Mouse (Mus musculus) stomach, embryonic 15.5 days (tissue): ENCODE data around the gene Vamp8. TPM values are rescaled to one million over a fixed set of nuclear protein-coding genes. Genes with fewer than 3 reads are reported as not detected.

ENCODE experiments used
- ATAC-seq: fragments of 200-750 bp; cut with Nextera tagmentation; 2 replicates; pipeline ENCODE4 v1.8.0; 2017; ENCODE audit warnings: low read depth, moderate number of reproducible peaks, moderate TSS enrichment; ENCODE audit not compliant: insufficient read depth, low FRiP score
- H3K27ac ChIP-seq: fragments of 300-500 bp; sonication (generic); 2 replicates; pipeline ENCODE4 v1.5.1; 2015; ENCODE audit warnings: mild to moderate bottlenecking, inconsistent platforms
- H3K27me3 ChIP-seq: fragments of 300-500 bp; sonication (generic); replicated peaks from 2 replicates; pipeline ENCODE4 v1.6.1; 2015; ENCODE audit warnings: inconsistent platforms
- H3K36me3 ChIP-seq: fragments of 300-500 bp; sonication (generic); 2 replicates; pipeline ENCODE4 v1.6.1; 2015; ENCODE audit warnings: inconsistent platforms
- H3K4me1 ChIP-seq: fragments of 300-500 bp; sonication (generic); 2 replicates; pipeline ENCODE4 v1.6.1; 2015; ENCODE audit warnings: inconsistent platforms
- H3K4me2 ChIP-seq: fragments of 300-500 bp; sonication (generic); 2 replicates; pipeline ENCODE4 v1.6.1; 2015; ENCODE audit warnings: mild to moderate bottlenecking, inconsistent platforms
- H3K4me3 ChIP-seq: fragments of 300-500 bp; sonication (generic); replicated peaks from 2 replicates; pipeline ENCODE4 v1.5.1; 2015; ENCODE audit warnings: inconsistent platforms
- H3K9ac ChIP-seq: fragments of 300-500 bp; sonication (generic); 2 replicates; pipeline ENCODE4 v1.6.1; 2015; ENCODE audit warnings: inconsistent platforms
- H3K9me3 ChIP-seq: fragments of 300-500 bp; sonication (generic); 2 replicates; pipeline ENCODE4 v1.6.1; 2016; ENCODE audit warnings: inconsistent platforms
- WGBS: fragments of 180-500 bp; shearing (Covaris S2); methylation state at CpG from one replicate; pipeline ENCODE4 v1.1.7; 2015; 5-methylcytosine and 5-hydroxymethylcytosine counted together
- polyA plus RNA-seq: library from polyadenylated mRNA; unstranded; fragments of >200 nt; fragmentation: Nextera tagmentation; extraction: Ambion mirVana; gene quantifications from 2 replicates; pipeline ENCODE4 v1.2.1, GENCODE M21; 2015

The Vamp8 gene
- polyA plus RNA-seq: 215 and 219 TPM in 2 replicates

DNA sequence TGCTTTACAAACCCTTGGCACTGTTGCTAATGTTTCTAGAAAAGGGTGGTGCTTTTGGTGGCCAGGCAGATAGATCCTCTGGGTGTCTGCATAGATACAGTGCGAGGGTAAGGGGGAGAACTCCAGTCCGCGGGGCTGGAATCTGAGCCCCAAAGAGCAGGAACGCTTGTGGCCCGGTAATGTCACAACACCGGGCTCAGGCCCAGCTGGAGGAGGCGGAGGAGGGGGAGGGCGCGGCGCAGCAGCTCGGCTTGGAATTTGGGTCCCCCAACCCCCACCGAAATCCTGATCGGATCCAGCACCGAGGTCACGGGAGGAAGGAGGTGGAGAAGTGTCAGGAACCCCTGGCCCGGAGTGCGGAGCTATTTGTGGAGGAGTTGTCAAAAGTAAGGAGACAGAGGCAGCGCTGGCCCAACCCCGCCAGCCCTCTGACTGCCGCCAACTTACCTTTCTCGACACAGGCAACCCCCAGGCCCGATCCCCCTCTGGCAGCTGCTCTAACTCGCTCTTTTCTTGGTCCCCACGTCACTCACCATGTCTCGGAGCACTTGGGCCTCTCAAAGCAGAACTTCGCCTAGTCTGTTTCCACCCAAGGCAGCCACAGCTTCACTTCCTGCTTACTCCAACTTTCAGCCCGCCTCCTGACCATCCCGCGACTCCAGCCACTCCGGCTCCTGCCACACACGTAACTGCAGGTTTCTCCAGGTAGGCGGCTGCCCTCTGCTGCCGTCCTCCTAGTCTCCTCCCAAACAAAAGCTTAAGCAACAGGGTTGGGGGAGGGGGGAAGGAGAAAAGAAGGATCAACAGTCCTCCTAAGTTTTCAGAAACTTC lies at the start of gene Vamp8:
Gene Vamp8 (minus strand): TSS at position 763 of the 831 bp plus-strand sequence.
- peak; percentile 78 for ATAC-seq
- Histone ChIP-seq H3K9me3 (no peaks in the 10 kb centered on the region), H3K27me3 (no peaks in the 10 kb centered on the region), H3K4me1 (peaks cover 23% of the 10 kb centered on the region), H3K9ac (peak within 1 kb of the TSS; percentile 58), H3K36me3 (peaks cover 19% of the 10 kb centered on the region), H3K27ac (peak within 1 kb of the TSS; percentile 98), H3K4me3 (peak within 1 kb of the TSS; percentile 65), H3K4me2 (peak within 1 kb of the TSS; percentile 70)
- under 1% methylated on average over 33 of the region's 33 CpGs for WGBS

DNA sequence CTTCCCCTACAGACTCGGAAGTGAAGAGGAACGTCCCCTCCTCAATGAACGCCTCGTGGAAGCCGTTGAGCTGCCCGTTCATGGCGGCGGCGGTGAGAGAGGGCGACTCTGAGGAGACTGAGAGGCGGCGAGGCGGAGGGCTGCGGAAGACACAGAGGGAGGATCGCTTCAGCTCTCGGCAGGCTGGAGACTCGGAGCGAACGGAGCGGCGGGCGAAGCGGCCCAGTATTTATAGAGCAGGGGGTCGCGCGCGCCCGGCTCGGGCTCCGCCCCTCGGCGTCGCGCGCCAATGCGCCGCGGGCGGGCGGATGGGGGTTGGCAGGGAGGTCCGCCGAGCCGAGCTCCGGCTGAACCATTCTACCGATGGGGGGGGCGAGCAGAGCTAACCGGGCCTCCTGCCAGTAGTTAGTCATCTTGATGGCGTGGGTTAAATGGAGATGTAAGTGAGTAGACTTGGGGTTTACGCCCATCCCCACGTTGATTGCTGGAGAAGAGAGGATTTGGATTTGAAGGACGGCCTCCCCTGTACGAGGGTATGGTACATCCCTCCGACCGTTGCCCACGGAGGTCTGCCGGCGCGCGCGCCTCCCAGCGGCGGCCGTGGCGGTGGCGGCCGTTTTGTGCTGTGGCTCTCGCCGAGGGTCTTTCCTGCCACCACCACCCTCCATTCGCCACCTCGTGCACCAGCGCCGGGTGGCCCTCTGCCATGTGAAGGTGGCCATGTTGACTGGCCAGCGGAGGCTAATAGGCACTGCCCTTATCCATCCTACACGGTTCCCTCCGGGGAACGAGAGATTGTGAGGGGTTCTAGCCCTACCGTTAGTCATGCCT lies 49.1 kb upstream of the Vamp8 start, which contains the start of gene Mat2a:
Gene Mat2a (minus strand): TSS at position 204 of the 831 bp plus-strand sequence.
- no peaks in the 10 kb centered on the region for H3K27me3 ChIP-seq
- H3K9me3 ChIP-seq: no peaks in the 10 kb centered on the region
- H3K36me3 ChIP-seq: peaks cover 20% of the 10 kb centered on the region
- H3K9ac ChIP-seq: peak within 1 kb of the TSS; percentile 100
- WGBS: under 1% methylated on average over 76 of the region's 77 CpGs
- peak within 1 kb of the TSS; percentile 83 for H3K4me2 ChIP-seq
- H3K27ac ChIP-seq: peak within 1 kb of the TSS; percentile 100
- peak; percentile 89 for ATAC-seq
- H3K4me1 ChIP-seq: peaks cover 15% of the 10 kb centered on the region
- peak within 1 kb of the TSS; percentile 99 for H3K4me3 ChIP-seq

DNA sequence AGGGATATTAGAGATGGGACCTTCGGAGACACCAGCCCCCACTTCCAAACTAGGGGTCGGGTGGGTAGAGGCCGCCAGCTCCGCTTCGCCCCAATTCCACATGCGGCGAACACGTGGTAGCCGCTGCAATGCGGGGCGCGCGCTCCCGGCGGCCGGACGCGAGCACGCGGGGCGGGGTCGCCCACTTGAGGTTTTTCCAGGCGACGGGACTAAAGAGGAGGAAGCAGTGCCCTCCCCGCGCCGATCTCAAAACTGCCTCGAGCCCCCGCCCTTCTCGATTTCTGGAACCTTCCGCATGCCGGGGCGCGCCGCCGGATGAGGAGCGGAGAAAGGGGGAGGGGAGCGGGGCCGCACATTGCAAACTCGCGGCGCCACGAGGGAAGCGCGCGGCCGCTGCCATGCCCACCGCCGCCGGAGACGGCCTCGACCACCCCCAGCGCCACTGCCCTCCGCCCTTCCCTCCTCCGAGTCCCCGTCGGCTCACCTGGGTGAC lies 48.4 kb upstream of the Vamp8 start:
- Histone ChIP-seq H3K36me3 (peaks cover 24% of the 10 kb centered on the region), H3K4me3 (peak overlapping the region; percentile 99), H3K27ac (peak overlapping the region; percentile 100), H3K4me2 (peak overlapping the region; percentile 71), H3K27me3 (no peaks in the 10 kb centered on the region), H3K9me3 (no peaks in the 10 kb centered on the region), H3K9ac (peak overlapping the region; percentile 100), H3K4me1 (peaks cover 15% of the 10 kb centered on the region)
- peak; percentile 59 for ATAC-seq
- under 1% methylated on average over 40 of the region's 57 CpGs for WGBS

DNA sequence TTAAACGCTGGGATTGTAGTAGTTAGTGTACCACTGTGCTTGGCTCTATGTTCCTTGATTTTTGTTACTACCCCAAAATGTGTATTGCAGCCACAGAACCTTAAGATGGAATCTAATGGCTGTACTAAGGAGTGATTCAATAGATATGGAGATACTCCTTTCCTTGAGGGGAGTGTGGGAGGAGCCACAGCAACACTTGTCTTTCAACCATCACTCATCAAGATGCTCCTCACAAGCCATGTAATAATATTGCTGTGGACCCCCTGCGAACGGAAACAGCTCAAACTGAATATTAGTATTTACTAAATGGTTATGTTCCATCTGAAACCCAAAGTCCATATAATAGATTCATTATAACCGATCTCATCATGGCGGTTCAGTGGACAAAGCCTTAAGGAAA lies 47.7 kb upstream of the Vamp8 start:
- 2% methylated on average over 5 of the region's 5 CpGs for WGBS
- H3K9me3 ChIP-seq: no peaks in the 10 kb centered on the region
- peaks cover 30% of the 10 kb centered on the region for H3K36me3 ChIP-seq

DNA sequence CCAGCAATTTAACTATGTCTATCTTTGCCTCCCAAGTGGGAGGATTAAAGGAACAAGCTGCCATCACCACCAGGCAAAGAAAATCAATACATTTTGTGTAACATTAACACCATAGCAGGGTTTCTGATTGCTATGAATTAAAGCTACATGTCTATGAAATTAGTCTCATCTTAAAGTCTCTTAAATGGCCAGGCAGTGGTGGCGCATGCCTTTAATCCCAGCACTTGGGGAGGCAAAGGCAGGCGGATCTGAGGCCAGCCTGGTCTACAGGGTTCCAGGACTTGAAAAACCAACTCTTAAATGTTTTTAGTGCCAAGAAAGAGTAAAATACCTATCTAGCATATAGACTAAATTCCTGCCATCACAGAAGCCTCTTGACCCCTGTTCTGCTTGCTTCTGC lies 41.6 kb upstream of the Vamp8 start:
- Histone ChIP-seq H3K4me3 (no peak overlapping the region), H3K36me3 (peaks cover 70% of the 10 kb centered on the region), H3K9ac (no peak overlapping the region), H3K4me1 (0 out of 2 replicates have a peak, but pooled peaks cover under 1% of the 10 kb centered on the region), H3K4me2 (no peak overlapping the region), H3K27me3 (no peaks in the 10 kb centered on the region), H3K27ac (no peak overlapping the region), H3K9me3 (no peaks in the 10 kb centered on the region)
- no peak for ATAC-seq
- WGBS: 89% methylated on average over 2 of the region's 2 CpGs

More for the DNA sequence above, 47.7 kb upstream of the Vamp8 start:
- peaks cover 15% of the 10 kb centered on the region for H3K4me1 ChIP-seq
- no peaks in the 10 kb centered on the region for H3K27me3 ChIP-seq
- H3K9ac ChIP-seq: peak overlapping the region; percentile 100
- H3K4me2 ChIP-seq: peak overlapping the region; percentile 71
- no peak overlapping the region; the same call in none of the 2 replicates for H3K27ac ChIP-seq
- peak overlapping the region; percentile 99 for H3K4me3 ChIP-seq
- no peak for ATAC-seq

DNA sequence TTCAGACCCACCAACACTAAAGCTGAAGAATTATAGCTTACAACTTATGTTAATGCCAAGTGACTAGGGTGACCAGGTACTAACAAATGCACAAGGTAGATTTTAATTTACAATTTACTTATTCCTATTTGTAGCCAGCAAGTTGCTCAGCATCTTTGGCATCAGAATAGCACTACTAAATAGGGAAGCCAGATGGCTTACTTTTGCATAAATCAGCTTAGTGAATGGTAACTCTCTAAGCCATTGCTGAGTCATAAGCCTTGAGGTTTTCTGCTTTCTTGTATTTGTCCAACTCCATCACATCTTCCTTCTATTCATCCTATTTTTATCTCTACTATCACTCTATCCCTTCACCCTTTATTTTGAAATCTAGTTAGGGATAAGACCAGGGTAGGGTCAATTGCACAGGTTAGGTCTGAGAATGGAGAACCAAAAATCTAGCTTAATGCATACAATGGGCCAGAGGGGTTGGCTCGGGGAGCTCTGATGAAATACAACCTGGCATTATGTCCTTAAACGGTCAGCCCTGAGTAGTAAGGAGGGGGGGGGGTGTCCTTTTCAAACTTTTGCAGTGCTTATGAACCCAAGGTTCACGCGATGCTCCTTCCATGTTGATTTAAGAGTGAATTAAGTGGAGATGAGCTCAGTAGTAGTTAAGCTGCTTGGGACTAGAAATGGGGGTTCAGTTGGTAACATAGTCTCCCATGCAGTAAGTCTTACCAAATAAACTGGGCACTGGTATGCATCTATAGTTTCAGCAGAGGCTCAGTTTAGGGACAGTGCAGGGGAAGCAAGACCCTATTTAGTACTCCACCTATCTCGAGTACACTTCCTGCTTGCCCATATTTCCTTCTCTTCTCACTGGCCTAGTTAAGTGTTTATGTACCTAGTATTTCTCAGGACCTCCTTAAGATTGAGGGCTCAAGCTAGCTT lies 40.8 kb upstream of the Vamp8 start:
- Histone ChIP-seq H3K36me3 (peaks cover 62% of the 10 kb centered on the region), H3K4me1 (no peaks in the 10 kb centered on the region), H3K9ac (no peak overlapping the region), H3K4me3 (no peak overlapping the region), H3K27me3 (no peaks in the 10 kb centered on the region), H3K9me3 (no peaks in the 10 kb centered on the region), H3K4me2 (no peak overlapping the region), H3K27ac (no peak overlapping the region)
- 42% methylated on average over 5 of the region's 5 CpGs for WGBS
- ATAC-seq: peak; percentile 25; the same call in 1 of the 2 replicates

DNA sequence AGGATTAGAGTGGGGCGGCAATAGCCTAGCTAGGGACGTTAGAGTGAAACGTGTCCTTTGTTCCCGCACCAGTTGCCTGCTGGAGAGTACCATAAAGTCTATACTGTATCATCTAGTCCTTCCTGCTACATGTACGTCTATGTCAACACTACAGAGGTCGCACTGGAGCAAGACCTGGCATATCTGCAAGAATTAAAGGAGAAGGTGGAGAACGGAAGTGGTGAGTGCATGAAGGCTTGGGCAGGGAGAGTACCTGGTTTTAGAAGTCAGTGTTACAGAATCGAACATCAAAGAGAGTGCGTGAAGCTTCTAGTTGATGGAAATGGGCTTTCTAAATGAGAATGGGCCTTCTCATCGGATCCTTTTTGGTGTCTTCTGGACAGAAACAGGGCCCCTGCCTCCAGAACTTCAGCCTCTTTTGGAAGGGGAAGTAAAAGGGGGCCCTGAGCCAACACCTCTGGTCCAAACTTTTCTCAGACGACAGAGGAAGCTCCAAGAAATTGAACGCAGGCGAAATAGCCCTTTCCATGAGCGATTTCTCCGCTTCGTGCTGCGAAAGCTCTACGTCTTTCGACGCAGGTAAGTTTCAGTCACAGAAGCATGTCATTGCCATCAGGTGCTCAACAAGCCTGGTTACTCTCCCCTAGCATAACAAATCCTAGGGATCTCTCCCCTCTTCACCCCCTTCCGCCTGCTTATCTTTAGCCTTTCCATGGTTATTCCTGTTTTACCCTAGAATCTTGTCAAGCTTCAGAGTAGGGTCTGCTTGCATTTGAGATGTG lies 38.7 kb upstream of the Vamp8 start:
- Histone ChIP-seq H3K27me3 (no peaks in the 10 kb centered on the region), H3K9me3 (no peaks in the 10 kb centered on the region), H3K9ac (no peak overlapping the region), H3K4me2 (no peak overlapping the region), H3K4me3 (no peak overlapping the region), H3K27ac (peak overlapping the region; percentile 28; the same call in 1 of the 2 replicates), H3K4me1 (no peaks in the 10 kb centered on the region), H3K36me3 (peaks cover 69% of the 10 kb centered on the region)
- ATAC-seq: no peak
- 88% methylated on average over 21 of the region's 21 CpGs for WGBS

DNA sequence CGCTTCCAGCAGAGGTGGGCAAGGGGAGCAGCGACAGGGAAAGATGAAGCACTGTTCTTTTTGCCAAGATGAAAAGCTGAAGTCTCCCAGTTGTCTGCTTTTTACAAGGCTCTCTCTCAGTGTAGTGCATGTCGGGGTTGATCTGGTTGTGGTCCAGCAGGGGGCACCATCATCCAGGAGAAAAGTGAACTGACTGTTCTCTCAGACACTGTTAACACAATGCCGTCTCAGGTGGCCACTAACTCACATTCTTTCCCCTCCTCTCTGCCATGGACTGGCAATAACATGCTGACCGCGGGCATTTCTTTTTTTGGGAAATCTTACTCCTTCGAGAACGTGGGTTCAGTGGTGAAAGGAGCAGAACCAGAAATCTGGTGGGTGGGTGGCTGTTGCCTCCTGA lies 37.5 kb upstream of the Vamp8 start:
- Histone ChIP-seq H3K4me3 (no peak overlapping the region), H3K36me3 (peaks cover 72% of the 10 kb centered on the region), H3K4me2 (no peak overlapping the region), H3K27ac (no peak overlapping the region), H3K27me3 (no peaks in the 10 kb centered on the region), H3K9me3 (no peaks in the 10 kb centered on the region), H3K4me1 (no peaks in the 10 kb centered on the region), H3K9ac (no peak overlapping the region)
- 35% methylated on average over 8 of the region's 8 CpGs for WGBS
- ATAC-seq: peak; percentile 57; the same call in 1 of the 2 replicates

DNA sequence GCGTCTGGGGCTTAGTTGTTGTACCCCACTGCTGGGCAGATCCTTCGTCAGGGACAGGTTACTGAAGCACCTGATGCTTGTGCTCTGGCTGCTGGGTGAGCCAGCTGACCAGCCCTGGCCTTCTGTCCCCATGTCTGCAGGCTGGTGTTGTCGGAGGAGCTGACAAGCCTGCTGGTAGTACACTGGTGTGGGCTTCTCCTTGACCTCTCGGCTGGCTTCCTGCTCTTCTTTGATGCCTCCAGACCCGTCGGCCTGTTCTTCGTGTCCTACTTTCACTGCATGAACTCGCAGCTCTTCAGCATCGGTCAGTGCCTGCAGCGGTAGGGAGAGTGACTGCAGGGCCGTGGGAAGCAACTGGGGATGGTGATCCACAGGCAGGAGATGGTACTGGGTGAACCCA lies 35.1 kb upstream of the Vamp8 start:
- WGBS: 93% methylated on average over 11 of the region's 11 CpGs
- H3K4me2 ChIP-seq: no peak overlapping the region
- H3K36me3 ChIP-seq: peaks cover 55% of the 10 kb centered on the region
- H3K4me3 ChIP-seq: no peak overlapping the region
- ATAC-seq: no peak
- no peaks in the 10 kb centered on the region for H3K27me3 ChIP-seq
- H3K4me1 ChIP-seq: no peaks in the 10 kb centered on the region
- no peak overlapping the region for H3K27ac ChIP-seq
- H3K9ac ChIP-seq: no peak overlapping the region
- H3K9me3 ChIP-seq: no peaks in the 10 kb centered on the region

DNA sequence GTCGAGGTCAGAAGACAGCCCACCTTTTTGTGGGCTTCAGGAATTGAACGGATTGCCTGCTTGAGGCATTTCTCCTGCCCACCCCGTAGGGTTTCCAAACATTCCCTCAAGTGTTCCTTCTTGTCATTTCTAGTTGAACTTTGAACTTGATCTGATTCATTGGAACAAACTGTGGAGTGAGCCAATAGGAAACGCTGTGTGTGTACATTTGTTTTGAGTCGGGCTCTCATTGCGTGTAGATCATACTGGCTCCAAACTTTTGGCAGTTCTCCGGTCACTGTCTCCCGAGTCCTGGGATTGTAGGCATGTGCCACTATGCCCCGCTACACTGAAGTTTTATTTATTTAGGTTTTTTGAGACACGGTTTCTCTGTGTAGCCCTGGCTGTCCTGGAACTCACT lies 30.4 kb upstream of the Vamp8 start:
- Histone ChIP-seq H3K9me3 (no peaks in the 10 kb centered on the region), H3K4me3 (no peak overlapping the region), H3K4me1 (peaks cover under 1% of the 10 kb centered on the region; the same call in 1 of the 2 replicates), H3K4me2 (no peak overlapping the region), H3K27ac (no peak overlapping the region), H3K9ac (no peak overlapping the region), H3K36me3 (peaks cover 55% of the 10 kb centered on the region), H3K27me3 (no peaks in the 10 kb centered on the region)
- WGBS: 85% methylated on average over 10 of the region's 10 CpGs
- no peak for ATAC-seq
